Mouse (Mus musculus) adrenal gland (tissue): ENCODE measurements around the gene Mmp17.
"Not testable (repeated sequence)": the region's sequence is repeated elsewhere in the genome, so short reads cannot be mapped to it uniquely, and the experiment has no call there.

Source experiments
- intact Hi-C: fragments of 180-260 bp; cut with DNase I; formaldehyde crosslinking; loops from one replicate; pipeline ENCODE4 v1.15.1; 2025

Mmp17 gene

DNA sequence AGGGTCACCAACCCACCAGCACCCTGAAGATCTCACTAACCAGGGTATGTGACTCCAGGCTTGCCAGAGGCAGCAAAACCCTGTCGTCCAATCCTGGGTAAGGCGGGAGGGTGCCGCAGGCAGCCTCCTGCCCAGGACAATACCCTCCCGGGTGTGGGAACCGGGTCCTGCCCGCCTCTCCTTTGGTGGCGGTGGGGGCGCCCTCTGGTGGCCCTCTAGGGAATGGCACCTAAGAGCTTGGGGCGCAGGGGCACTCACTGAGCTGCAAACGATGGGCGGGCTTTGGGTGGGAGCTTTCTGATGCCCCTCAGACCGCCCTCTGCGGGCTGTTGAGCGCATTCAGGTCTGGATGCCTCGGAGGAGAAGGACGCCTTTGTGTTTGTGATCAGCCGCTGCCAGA lies 2.0 kb downstream of the Mmp17 start:
- intact Hi-C loops: loop anchor here (2.0 to 10.0 kb wide), 3 partner anchors 81 to 407 kb away; partner anchors contain the start of gene Sfswap

DNA sequence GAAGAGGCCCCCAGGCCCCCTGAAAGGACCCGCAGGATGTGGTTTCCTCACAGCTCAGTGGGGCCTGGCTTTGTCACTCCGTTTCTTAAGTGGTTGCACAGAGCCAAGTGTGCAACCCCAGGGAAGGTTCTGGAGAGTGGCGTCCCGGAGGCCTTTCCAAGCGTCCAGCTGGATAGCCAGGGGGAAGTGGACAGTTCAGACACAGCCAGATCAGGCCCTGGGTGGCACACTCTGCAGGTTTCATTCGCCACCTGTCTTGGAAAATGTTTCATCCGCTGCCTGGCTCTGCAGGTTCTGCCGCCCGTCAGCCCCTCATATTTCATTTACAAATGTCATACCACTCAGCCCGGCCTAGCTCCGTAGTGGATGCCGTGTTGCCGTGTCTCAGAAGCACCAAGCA lies 2.5 kb downstream of the Mmp17 start:
- intact Hi-C loops: loop anchor here (2.0 to 10.0 kb wide), 3 partner anchors 82 to 408 kb away; partner anchors contain the start of gene Sfswap

DNA sequence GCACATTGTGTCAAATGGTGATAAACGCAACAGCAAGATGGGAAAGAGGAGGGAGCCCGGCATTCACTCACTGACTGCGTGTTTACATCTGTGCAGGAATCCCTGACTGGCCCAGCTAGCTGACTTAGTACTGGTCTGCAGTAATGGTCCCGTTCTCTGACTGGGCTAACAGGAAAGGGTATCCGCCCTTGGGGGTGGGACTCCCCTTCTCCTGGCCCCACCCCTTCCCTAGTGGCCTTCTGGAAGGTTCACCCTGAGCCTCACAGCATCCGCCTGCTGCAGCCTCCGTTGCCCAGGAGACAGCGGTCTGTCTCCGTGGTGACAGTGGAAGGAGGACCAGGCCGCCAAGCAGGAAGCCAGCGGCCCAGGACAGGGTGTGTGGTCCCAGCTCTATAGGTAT lies 6.9 kb downstream of the Mmp17 start:
- intact Hi-C loops: loop anchor here (5.0 kb wide), 1 partner anchor 529 kb away; no protein-coding TSS in a partner anchor

DNA sequence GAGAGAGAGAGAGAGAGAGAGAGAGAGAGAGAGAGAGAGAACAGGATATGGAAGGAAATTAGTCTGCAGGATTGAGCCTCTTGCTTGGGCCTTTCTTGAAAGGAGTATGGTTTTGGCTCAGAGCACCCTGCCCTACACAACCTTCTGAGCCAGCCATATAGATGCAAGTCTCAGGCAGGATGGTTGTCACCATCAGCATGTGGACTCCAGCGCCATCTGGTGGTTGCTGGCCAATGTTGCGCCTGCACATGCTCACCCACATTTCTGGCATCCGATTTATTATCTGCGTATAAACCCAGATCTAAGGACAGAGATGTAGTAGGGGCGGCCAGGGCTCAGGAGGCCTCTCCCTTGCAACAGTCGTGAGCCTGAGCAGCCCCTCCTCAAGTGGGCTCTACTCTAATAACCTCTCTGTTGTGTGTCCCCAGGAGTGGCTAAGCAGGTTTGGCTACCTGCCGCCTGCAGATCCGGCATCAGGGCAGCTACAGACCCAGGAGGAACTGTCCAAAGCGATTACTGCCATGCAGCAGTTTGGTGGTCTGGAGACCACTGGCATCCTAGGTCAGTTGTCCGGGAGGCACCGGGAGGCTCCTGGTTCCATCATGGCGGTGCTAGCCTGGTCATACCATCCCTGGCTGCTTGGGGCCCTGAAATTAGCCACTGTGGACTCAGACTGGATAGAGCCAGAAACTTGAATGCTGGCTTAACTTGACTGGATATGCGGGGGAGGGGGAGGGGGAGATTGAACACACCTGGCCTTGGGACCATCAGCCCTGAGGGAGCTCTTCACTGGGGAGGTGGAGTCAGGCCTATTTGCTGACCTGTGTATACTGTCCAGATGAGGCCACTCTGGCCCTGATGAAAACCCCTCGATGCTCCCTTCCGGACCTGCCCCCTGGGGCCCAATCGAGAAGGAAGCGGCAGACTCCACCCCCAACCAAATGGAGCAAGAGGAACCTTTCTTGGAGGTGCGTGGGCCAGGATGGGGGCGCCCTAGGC lies 10.4 kb downstream of the Mmp17 start:
- intact Hi-C loops: loop anchor here (2.0 to 5.0 kb wide), 2 partner anchors 416 to 532 kb away; no protein-coding TSS in a partner anchor

DNA sequence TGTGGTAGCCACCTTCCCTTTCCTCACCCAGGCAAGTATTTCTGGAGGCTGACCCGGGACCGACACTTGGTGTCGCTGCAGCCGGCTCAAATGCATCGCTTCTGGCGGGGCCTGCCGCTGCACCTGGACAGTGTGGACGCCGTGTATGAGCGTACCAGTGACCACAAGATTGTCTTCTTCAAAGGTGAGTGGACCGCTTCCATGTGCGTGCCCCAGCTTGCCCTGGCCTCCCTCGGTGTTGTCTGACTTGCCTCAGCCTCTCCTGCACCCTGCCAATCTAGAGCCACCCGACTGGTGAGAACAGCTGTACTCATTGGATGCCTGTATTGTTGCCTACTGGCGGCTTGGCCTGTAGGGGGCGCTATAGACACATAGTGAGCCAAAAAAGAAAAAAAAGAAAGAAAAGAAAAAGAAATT lies 18.1 kb downstream of the Mmp17 start:
- intact Hi-C loops: no loop called here

DNA sequence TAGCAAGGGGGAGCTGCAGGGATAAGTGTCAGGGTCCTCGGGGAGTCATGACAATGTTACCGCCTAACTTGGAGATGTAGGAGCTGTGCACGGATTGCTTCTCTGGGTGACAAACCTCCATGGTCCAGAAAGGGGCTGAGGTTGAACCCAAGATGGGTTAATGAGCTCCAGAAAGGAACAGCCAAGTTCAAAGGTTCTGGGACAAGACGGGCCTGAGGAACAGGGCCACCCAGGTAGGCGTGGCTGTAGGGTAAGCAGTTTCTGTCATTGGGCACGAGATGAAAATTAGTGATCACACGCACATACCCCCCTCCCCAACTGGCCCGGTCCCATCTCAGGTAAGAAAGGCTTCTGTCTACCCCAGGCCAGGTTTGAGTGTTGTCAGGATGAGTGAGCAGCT lies 23.5 kb downstream of the Mmp17 start:
- intact Hi-C loops: no loop called here

DNA sequence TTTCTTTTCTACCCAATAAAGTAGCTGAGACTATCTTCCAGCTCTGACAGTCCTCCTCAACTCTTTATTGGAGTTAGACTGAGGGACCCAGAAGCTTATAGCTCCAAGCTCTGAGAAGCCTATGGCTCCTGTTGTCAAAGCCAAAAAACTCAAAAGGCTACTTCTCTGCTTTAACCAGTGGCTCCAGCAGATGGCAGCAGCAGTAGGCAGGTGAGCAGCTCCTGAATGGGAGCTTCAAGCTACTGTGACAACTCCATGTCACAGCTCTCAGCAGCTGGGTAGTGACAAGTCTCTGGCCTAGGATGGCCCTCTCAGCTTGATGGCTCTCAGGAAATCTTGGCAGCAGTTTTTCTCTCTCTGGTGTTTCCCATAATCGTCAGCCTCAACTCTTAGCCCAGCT lies 27.1 kb downstream of the Mmp17 start:
- intact Hi-C loops: loop anchor here (1.0 kb wide), 1 partner anchor 130 kb away; no protein-coding TSS in a partner anchor

DNA sequence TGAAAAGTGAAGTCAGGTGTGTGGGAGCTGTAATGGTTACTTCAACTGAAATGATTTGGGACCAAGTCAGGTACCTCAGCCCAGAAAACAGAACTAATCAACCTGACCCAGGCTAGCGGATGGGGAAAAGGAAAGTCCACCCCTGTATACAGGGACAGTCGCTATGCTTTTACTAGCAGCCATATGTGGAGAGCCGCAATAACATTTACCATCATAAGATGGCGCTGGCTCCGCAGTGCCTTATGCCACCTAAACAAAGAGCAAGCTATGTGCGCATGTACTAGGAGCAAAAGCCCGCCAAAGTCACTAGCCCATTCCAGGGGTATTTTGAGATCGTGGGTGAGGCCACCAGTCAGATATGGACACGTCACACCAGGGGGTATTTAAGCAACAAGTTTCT lies 36.6 kb downstream of the Mmp17 start:
- intact Hi-C loops: not testable (repeated sequence)

DNA sequence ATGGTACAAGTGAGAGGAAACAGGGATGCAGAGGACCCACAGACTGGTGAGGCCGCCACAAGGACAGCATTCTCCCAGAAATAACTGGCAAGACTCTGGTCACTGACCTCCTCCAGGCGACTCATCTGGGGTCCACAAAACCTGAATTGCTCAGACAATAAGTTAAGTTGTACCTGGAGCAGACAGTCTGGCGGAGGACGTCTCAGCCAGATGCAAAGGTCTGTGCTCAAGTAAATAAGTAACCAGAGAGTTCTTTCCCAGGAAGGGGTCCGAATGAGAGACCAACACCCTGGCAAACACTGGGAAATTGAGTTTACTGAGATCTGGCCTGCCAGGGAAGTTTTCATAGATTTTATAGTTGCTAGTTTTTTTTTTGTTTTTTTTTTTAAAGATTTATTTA lies 37.4 kb downstream of the Mmp17 start:
- intact Hi-C loops: no loop called here

DNA sequence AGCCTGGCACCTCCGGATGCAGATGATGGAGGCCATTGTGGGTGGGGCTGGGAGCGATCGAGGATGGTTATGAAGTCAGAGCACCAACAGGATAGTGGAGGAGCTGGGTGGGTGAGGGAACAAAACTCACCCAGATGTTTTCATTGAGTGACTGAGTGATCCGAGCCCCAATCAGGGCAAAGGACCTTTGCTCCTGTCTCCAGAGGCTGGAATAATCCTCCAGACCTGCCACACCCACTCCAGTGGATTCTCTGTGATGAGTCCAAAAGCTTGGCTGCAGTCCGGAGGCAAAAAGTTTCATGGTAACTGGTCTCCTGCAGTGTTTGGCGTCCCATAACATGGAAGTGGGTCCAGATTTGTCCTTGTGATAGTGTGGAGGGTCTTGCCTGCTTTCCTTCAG lies 42.1 kb downstream of the Mmp17 start:
- intact Hi-C loops: no loop called here

DNA sequence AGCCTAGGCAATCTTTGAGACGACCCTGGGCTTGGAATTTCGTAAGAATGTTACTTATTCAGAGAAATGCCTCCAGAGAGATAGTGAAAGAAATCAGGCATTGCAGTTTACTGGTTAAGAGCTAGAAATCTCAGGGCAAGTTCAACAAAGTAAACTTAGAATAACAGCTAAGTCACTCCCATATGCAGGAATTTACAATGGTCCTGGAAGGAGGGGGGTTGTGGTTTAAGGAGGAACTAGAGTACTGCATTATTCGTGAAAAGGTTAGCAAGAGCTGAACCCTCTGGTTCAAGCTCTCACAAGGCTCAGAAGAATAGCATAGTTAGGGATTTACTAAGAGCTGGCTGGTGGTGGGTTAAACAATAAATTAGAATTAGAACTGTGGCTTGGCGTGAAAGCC lies 42.6 kb downstream of the Mmp17 start:
- intact Hi-C loops: not testable (repeated sequence)

DNA sequence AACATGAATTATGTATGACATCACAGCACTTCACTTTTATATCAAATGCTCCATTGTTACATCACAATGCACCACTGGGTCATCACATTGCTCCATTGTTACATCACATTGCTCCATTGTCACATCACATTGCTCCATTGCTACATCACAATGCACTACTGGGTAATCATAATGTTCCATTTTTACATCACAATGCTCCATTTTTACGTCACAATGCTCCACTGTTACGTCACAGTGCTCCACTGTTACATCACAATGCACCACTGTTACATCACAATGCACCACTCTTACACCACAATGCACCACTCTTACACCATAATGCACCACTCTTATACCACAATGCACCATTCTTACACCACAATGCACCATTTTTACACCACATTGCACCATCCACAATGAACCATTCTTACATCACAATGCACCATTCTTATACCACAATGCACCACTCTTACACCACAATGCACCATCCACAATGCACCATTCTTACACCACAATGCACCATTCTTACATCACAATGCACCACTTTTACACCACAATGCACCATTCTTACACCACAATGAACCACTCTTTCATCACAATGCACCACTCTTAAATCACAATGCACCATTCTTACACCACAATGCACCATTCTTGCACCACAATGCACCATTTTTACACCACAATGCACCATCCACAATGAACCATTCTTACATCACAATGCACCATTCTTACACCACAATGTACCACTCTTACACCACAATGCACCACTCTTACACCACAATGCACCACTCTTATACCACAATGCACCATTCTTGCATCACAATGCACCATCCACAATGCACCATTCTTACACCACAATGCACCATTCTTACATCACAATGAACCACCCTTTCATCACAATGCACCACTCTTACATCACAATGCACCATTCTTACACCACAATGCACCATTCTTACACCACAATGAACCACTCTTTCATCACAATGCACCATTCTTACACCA lies 48.6 kb downstream of the Mmp17 start:
- intact Hi-C loops: not testable (repeated sequence)

DNA sequence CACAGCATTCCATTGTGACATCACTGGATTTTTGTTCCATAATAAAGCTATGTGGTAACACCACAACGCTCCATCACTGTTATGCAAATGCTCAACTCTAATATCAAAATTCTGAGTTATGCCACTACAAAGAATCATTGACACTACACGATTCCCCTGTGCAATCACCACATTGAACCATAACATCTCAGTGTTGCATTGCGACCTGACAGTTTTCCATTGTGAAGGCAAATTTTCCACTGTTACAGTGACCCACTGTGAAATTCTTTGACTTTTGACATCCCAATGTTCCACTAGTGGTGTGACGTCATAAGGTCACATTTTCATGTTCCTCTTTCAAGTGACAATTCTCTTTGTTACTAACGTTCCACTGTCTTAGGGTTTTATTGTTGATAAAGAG lies 66.9 kb downstream of the Mmp17 start:
- intact Hi-C loops: no loop called here

DNA sequence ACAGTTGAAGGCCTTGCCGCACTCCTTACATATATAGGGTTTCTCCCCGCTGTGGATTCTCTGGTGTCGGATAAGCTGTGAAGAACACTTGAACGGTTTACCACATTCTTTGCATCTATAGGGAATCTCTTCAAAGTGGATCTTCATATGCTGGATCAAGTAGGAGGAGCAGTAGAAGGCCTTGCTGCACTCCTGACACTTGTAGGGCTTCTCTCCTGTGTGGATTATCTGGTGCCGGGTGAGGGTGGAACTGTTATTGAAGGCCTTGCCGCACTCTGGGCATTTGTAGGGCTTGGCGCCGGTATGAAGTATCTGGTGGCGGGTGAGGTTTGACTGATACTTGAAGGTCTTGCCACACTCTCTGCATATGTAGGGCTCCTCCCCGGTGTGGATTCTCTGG lies 73.0 kb downstream of the Mmp17 start:
- intact Hi-C loops: no loop called here

DNA sequence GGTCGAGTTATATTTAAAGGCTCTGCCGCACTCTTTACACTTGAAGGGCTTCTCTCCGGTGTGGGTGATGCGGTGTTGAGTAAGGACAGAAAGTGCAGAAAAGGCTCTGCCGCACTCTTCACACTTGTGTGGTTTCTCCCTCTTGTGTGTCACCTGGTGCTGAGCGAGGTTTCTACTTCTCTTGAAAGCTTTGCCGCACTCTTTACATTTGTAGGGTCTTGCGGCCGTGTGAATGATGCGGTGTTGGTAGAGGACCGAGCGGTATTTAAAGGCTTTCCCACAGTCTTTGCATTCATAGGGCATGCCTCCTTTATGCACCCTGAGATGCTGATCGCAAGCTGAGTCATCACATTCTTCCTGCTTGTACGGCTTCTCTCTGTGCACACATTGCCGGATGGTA lies 74.0 kb downstream of the Mmp17 start:
- intact Hi-C loops: no loop called here
